Mouse (Mus musculus) lung, postnatal 0 days (tissue): ENCODE data around the gene Zmym4. TPM values are rescaled to one million over a fixed set of nuclear protein-coding genes. Genes with fewer than 3 reads are reported as not detected.

Experiments used
- ATAC-seq: fragments of 200-750 bp; cut with Nextera tagmentation; 2 replicates; pipeline ENCODE4 v1.8.0; 2017; ENCODE audit warnings: moderate library complexity
- DNase-seq: peaks from one replicate; pipeline ENCODE4 v3.0.0-alpha.2; 2016; ENCODE audit warnings: low spot score
- H3K27ac ChIP-seq: fragments of 300-500 bp; sonication (generic); 2 replicates; pipeline ENCODE4 v1.5.1; 2014; ENCODE audit warnings: antibody characterized with exemption, mild to moderate bottlenecking, low read length, mixed read lengths
- H3K27me3 ChIP-seq: fragments of 300-500 bp; sonication (generic); replicated peaks from 2 replicates; pipeline ENCODE4 v1.6.1; 2014; ENCODE audit warnings: low read length, mixed read lengths; ENCODE audit not compliant: insufficient read depth
- H3K36me3 ChIP-seq: fragments of 300-500 bp; sonication (generic); 2 replicates; pipeline ENCODE4 v1.6.1; 2014; ENCODE audit warnings: low read length, mixed read lengths; ENCODE audit not compliant: insufficient read depth
- H3K4me1 ChIP-seq: fragments of 300-500 bp; sonication (generic); 2 replicates; pipeline ENCODE4 v1.6.1; 2014; ENCODE audit warnings: antibody characterized with exemption, low read depth, low read length, mixed read lengths; ENCODE audit not compliant: insufficient read depth
- H3K4me2 ChIP-seq: fragments of 300-500 bp; sonication (generic); replicated peaks from 2 replicates; pipeline ENCODE4 v1.6.1; 2014; ENCODE audit warnings: low read depth, mild to moderate bottlenecking, low read length, moderate library complexity, mixed read lengths
- H3K4me3 ChIP-seq: fragments of 300-500 bp; sonication (generic); 2 replicates; pipeline ENCODE4 v1.5.1; 2014; ENCODE audit warnings: low read depth, low read length
- H3K9ac ChIP-seq: fragments of 300-500 bp; sonication (generic); replicated peaks from 2 replicates; pipeline ENCODE4 v1.6.1; 2014; ENCODE audit warnings: low read depth, mild to moderate bottlenecking
- H3K9me3 ChIP-seq: fragments of 300-500 bp; sonication (generic); 2 replicates; pipeline ENCODE4 v1.6.1; 2016; ENCODE audit warnings: low read length, mixed read lengths
- CTCF ChIP-seq: IDR thresholded peaks from 2 replicates; pipeline ENCODE4 v1.5.1; 2016; ENCODE audit warnings: antibody characterized with exemption, mild to moderate bottlenecking
- EP300 ChIP-seq: IDR thresholded peaks from 2 replicates; pipeline ENCODE4 v1.6.1; 2016; ENCODE audit warnings: antibody characterized with exemption, mild to moderate bottlenecking, control low read depth
- WGBS: fragments of 180-500 bp; shearing (Covaris S2); extraction: QIAGEN DNeasy Blood & Tissue Kit; methylation state at CpG from one replicate; pipeline ENCODE4 v1.1.7; 2014; 5-methylcytosine and 5-hydroxymethylcytosine counted together
- polyA plus RNA-seq: library from polyadenylated mRNA; unstranded; fragments of >200 nt; fragmentation: Nextera tagmentation; extraction: Ambion mirVana; gene quantifications from 2 replicates; pipeline ENCODE4 v1.2.1, GENCODE M21; 2015

Gene Zmym4
- polyA plus RNA-seq, 1 experiment from 2014 or later = 8.6 TPM

DNA sequence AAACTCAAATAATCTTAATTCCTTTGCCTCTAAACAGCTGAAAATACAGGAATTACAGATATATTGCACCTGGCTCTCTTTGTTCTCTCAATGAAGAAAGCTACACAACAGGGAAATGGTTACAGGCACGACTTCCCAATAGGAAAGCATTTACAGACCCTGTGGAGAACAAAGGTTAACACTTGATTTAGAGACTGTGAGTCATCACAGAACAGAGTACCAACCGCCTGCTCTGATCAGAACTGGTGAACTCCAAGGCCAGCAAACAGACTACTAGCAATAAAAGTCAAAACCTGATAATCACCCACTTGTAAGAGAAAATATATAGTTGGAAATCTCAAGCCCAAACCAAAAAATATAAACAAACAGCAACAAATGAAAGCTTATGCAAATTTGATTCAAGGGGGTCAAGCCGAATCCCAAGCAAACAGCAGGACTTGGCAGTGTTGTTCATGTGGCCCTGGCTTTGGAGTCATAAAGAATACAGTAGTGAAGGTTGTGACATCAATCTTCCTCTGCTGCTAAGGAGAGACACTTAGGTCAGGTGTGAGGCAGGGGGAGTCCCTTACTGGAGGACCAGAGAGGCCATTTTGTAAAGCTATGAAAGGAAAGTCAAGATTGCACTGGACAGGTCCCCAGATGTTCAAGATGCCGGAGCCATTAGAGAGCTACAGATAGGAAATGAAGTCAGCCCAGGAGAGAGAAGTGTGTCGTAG lies 88.2 kb downstream of the Zmym4 start:
- ATAC-seq (no peak), DNase-seq (no peak)
- no peak overlapping the region for H3K4me3 ChIP-seq
- no peak overlapping the region for H3K27ac ChIP-seq
- no peaks in the 10 kb centered on the region for H3K27me3 ChIP-seq
- TF ChIP-seq EP300 = no peak
- no peak for TF ChIP-seq CTCF
- H3K36me3 ChIP-seq = peaks cover 16% of the 10 kb centered on the region; the same call in 1 of the 2 replicates
- H3K4me2 ChIP-seq = no peak overlapping the region
- H3K9ac ChIP-seq = no peak overlapping the region
- no peaks in the 10 kb centered on the region for H3K9me3 ChIP-seq
- H3K4me1 ChIP-seq = no peaks in the 10 kb centered on the region
- 85% methylated on average over 5 of the region's 5 CpGs for WGBS

DNA sequence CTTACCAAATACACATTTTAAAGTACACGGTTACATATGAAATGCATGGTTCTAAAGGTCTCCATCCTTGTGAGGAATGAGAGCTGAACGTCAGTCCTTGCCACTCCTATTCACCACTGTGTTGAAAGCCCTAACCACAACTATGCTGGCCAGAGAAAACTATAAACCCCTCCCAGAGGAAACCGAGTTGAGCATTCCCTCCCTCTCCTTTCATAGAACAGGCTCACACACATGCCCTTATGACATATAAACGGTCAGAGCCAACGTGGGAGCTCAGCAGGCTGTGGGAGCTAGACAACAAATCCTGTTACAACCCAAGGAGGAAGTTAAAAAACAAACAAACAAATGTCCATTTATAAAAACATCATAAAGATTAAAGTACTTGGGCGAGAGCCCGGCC lies 95.2 kb downstream of the Zmym4 start:
- H3K4me3 ChIP-seq = no peak overlapping the region
- 51% methylated on average over 7 of the region's 7 CpGs for WGBS
- peaks cover 15% of the 10 kb centered on the region; the same call in 1 of the 2 replicates for H3K36me3 ChIP-seq
- DNase-seq (peak; percentile 61), ATAC-seq (peak; percentile 78)
- no peak overlapping the region for H3K4me2 ChIP-seq
- H3K4me1 ChIP-seq = no peaks in the 10 kb centered on the region
- no peaks in the 10 kb centered on the region for H3K27me3 ChIP-seq
- no peak overlapping the region for H3K9ac ChIP-seq
- H3K27ac ChIP-seq = no peak overlapping the region
- TF ChIP-seq EP300 (no peak), CTCF (no peak)
- no peaks in the 10 kb centered on the region for H3K9me3 ChIP-seq

GRCm38 (mm10) chr4:126868699-126869098 lies 99.2 kb downstream of the Zmym4 start:
- no peak for TF ChIP-seq EP300
- no peak for TF ChIP-seq CTCF
- no peak overlapping the region for H3K27ac ChIP-seq
- no peaks in the 10 kb centered on the region for H3K27me3 ChIP-seq
- H3K9ac ChIP-seq = no peak overlapping the region
- no peaks in the 10 kb centered on the region for H3K4me1 ChIP-seq
- DNase-seq (no peak), ATAC-seq (0 out of 2 replicates have a peak, but pooled peaks have one; percentile 21)
- no peak overlapping the region for H3K4me2 ChIP-seq
- no peak overlapping the region for H3K4me3 ChIP-seq
- WGBS = 76% methylated on average over 12 of the region's 12 CpGs
- H3K36me3 ChIP-seq = peaks cover 24% of the 10 kb centered on the region
- no peaks in the 10 kb centered on the region for H3K9me3 ChIP-seq

- no peak overlapping the region for H3K4me2 ChIP-seq
- H3K27me3 ChIP-seq = no peaks in the 10 kb centered on the region
- no peak overlapping the region for H3K27ac ChIP-seq
- 76% methylated on average over 11 of the region's 11 CpGs for WGBS
- no peaks in the 10 kb centered on the region for H3K4me1 ChIP-seq
- peaks cover 15% of the 10 kb centered on the region for H3K36me3 ChIP-seq
- TF ChIP-seq EP300 (no peak), CTCF (peak; percentile 48)
- no peaks in the 10 kb centered on the region for H3K9me3 ChIP-seq
- ATAC-seq (no peak), DNase-seq (peak; percentile 14)
- H3K4me3 ChIP-seq = no peak overlapping the region
- no peak overlapping the region for H3K9ac ChIP-seq
Observed at GRCm38 (mm10) chr4:126861514-126862266, 106.2 kb downstream of the Zmym4 start.

DNA sequence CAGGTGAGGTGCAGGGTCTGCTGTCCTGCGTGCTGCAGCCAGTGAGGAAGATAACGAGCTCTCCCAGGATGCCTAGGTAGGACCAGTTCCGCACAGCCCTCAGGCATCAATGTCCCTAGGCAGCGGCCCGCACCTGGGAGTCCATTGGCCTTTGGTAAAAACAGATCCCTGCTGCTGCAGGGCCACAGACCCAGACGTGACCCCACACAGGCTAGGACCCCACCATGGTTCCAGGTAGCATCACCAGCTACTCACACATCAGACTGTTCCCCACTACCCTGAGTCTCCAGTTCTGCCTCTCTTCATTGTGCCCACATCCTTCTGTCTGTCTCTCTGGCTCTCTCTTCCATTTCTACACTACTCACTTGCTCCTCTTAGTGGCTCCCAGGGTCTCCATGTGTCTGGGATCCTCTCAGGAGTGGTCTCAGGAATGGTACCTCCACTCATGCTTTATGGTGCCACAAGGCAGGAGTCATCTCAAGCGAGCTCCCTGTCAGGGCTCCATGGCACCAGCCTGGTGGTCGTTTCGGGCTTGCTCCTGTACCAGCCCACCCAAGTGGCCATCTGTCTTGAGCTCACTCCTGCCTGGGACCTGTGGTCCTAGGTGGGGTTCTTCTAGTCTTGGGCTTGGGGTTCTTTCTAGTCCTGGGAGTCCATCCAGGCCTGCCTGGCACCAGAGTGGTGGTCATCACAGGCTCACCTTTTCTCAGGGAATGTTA lies 107.5 kb downstream of the Zmym4 start:
- no peaks in the 10 kb centered on the region for H3K4me1 ChIP-seq
- H3K4me3 ChIP-seq = no peak overlapping the region
- H3K4me2 ChIP-seq = no peak overlapping the region
- peaks cover 14% of the 10 kb centered on the region for H3K36me3 ChIP-seq
- H3K9me3 ChIP-seq = no peaks in the 10 kb centered on the region
- DNase-seq (no peak), ATAC-seq (no peak)
- TF ChIP-seq CTCF (no peak), EP300 (no peak)
- H3K27ac ChIP-seq = no peak overlapping the region
- H3K9ac ChIP-seq = no peak overlapping the region
- H3K27me3 ChIP-seq = no peaks in the 10 kb centered on the region
- 91% methylated on average over 9 of the region's 9 CpGs for WGBS

DNA sequence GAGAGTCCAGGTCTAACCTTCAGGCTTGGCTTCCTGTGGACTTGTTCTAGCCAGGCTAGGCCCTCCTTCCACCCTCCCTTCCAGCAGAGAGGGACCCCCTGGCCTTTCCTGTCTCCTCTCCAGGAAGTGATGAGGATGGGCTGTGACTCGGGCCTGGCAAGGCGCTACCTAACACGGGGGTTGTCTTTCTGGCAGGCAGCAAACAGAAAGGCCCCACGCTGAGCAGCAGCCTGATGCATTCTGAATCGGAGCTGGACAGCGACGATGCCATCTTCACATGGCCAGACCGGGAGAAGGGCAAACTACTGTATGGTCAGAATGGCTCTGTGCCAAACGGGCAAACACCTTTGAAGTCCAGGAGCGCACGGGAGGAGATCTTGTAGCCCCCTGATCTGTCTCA lies 115.0 kb downstream of the Zmym4 start:
- DNase-seq = no peak
- Histone ChIP-seq H3K4me1 (no peaks in the 10 kb centered on the region), H3K36me3 (peaks cover 8% of the 10 kb centered on the region; the same call in 1 of the 2 replicates), H3K27ac (no peak overlapping the region), H3K4me3 (no peak overlapping the region), H3K4me2 (no peak overlapping the region), H3K9me3 (no peaks in the 10 kb centered on the region), H3K9ac (no peak overlapping the region), H3K27me3 (no peaks in the 10 kb centered on the region)
- no peak for TF ChIP-seq EP300
- TF ChIP-seq CTCF = no peak
- ATAC-seq = no peak
- 56% methylated on average over 11 of the region's 11 CpGs for WGBS
